Mouse (Mus musculus) left cerebral cortex, adult 9 months (tissue): ENCODE data around the gene 1700084M14Rik.
"Not testable (repeated sequence)": the region's sequence is repeated elsewhere in the genome, so short reads cannot be mapped to it uniquely, and the experiment has no call there.

Experiments used
- DNase-seq, 2 experiments: peaks; one replicate each; pipeline ENCODE4 v3.0.0; 2022; ENCODE audit warnings: low spot score in 2 of 2

The 1700084M14Rik gene

GRCm38 (mm10) chrX:91575811-91576210, at the start of gene 1700084M14Rik:
Gene 1700084M14Rik, minus strand, starts transcription at chrX:91575911.
- DNase-seq, result not testable (repeated sequence)
